Mouse (Mus musculus) heart, postnatal 14 days (tissue): ENCODE data around the gene Gm13693. TPM values are rescaled to one million over a fixed set of nuclear protein-coding genes. Genes with fewer than 3 reads are reported as not detected.
"Not testable (repeated sequence)": the region's sequence is repeated elsewhere in the genome, so short reads cannot be mapped to it uniquely, and the experiment has no call there.

Experiments
- DNase-seq, 2 experiments: peaks; one replicate each; pipeline ENCODE4 v3.0.0; 2021 to 2022
- intact Hi-C: fragments of 180-260 bp; cut with DNase I; formaldehyde crosslinking; loops from one replicate; pipeline ENCODE4 v1.15.1; 2025
- long read RNA-seq, 2 experiments: library from polyadenylated mRNA; stranded (forward); transcript quantifications; one replicate each; pipeline ENCODE4 v2.0.0; 2021
- total RNA-seq, 2 experiments: library from RNA; stranded (reverse); gene quantifications; 2 replicates each; pipeline ENCODE4 v1.2.3; 2021

Gm13693 gene
- total RNA-seq: under 1 TPM; 0.80 to 0.86 TPM
- long read RNA-seq, experiment 1: 0 reads
- long read RNA-seq, experiment 2: 0 reads

DNA sequence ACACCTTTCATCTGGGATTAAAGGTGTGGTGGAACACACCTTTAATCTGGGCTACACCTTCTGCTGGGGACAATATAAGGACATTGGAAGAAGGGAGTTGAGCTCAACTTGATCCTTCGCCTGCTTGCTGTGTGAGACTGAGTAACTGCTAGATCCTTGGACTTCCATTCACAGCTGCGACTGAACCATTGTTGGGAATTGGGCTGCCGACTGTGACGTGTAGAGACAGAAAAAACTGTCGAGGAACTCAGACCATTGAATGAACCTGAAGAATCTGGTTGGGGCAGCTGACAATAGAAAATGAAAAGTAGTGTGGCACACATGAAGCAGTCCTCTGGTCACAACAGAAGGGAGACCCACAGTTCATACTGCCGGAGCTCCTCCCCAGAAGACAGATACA, at the start of gene Gm13693:
Gm13693 (plus strand) TSS at position 301 of the 400 bp plus-strand sequence.
- intact Hi-C loops, DNase-seq: not testable (repeated sequence)

DNA sequence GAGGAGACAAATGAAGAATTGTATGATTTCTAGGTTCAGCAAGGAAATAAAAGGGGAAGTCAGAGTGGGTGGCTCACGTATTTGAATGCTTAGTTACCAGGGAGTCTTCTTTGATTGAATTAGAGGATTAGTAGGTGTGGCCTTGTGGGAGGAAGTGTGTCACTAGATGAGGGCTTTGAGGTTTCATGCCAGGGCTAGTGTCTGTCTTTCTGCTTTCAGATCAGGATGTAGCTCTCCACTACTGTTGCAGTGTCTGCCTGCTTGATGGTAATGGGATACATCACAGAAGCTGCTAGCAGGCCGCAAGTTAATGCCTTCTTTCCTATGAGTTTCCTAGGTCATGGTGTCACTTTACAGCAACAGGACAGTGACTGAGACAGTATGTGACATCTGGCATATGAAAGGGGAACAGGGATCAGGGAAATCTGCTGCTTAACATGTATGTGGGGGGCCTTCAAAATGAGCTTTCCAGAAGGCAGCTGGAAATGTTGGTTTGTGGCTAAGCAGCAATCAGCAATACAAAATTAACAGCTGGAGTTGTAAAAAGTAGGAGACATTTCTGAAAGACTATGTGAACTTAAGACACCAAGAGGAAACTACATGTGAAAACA, 31.7 kb upstream of the Gm13693 start:
- no peak for DNase-seq
- intact Hi-C loops: no loop called here

DNA sequence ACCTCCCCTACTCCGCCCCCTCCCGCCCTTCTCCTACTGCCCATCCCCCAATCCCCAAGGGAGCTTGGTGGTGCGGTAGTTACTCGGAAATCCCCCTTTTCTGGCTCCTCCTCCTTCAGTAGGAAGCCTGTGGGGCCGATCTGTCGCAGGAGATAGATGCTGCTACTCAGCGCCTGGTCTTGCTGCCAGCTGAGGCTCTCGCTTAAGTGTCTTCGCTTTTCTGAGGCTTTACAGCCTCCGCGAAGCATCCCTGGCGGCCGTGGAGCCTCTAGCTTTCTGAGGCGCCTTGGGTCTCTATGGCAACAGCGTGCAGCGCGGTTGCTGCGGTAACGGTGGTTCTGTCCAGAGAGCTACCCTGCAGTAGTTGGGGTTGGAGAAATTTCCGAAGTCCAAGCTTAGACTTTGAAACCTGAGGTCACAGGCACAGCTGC, 20.4 kb upstream of the Gm13693 start, which contains the start of gene Zswim2:
Zswim2 (minus strand) TSS at position 298 of the 431 bp plus-strand sequence.
- peak; percentile 19 to 20 for DNase-seq
- intact Hi-C loops: no loop called here

DNA sequence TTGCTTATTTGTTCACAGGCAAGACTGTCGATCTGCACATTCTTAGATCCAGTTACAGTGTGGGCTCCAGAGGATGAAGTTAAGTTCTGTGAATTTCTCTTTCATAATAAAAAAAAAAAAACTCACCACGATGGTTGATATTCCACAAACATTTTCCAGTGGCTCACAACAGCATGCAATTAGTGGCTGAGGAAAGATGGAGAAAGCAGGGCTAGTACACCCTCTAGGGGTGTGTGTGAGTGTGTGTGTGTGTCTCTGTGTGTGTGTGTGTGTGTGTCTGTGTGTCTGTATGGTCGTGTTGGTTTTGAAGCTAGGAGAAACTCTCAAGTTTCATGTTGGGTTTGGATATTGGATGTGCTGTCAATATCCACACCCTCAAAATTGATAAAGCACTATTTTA, 19.9 kb upstream of the Gm13693 start:
- intact Hi-C loops: no loop called here
- DNase-seq: no peak

DNA sequence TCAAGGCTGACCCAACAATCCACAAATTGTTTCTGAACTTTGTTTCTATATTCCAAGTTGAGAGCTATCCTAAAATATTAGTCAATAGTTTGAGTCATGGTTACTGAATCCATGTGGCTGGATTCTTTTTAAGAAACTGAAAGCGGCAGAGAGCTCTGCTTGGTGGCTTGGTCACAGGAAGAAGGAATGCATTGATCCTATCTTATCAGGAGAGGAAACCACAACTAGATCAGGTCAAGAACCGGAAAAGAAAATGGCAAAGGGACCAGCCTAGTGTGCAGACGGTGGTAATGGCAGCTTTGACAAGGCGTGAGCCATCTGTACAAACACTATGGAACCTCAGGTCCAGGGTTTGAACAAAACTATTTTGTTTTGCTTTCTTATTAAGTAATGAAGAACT, 19.5 kb upstream of the Gm13693 start:
- DNase-seq: no peak
- intact Hi-C loops: no loop called here

DNA sequence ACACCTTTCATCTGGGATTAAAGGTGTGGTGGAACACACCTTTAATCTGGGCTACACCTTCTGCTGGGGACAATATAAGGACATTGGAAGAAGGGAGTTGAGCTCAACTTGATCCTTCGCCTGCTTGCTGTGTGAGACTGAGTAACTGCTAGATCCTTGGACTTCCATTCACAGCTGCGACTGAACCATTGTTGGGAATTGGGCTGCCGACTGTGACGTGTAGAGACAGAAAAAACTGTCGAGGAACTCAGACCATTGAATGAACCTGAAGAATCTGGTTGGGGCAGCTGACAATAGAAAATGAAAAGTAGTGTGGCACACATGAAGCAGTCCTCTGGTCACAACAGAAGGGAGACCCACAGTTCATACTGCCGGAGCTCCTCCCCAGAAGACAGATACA, 5.9 kb upstream of the Gm13693 start, which contains the start of gene Gm13698:
Gm13698 (plus strand) TSS at position 301 of the 400 bp plus-strand sequence.
- intact Hi-C loops, DNase-seq: not testable (repeated sequence)

DNA sequence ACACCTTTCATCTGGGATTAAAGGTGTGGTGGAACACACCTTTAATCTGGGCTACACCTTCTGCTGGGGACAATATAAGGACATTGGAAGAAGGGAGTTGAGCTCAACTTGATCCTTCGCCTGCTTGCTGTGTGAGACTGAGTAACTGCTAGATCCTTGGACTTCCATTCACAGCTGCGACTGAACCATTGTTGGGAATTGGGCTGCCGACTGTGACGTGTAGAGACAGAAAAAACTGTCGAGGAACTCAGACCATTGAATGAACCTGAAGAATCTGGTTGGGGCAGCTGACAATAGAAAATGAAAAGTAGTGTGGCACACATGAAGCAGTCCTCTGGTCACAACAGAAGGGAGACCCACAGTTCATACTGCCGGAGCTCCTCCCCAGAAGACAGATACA, 5.7 kb downstream of the Gm13693 start, which contains the start of gene Gm13695:
Gm13695 (plus strand) TSS at position 301 of the 400 bp plus-strand sequence.
- intact Hi-C loops, DNase-seq: not testable (repeated sequence)

DNA sequence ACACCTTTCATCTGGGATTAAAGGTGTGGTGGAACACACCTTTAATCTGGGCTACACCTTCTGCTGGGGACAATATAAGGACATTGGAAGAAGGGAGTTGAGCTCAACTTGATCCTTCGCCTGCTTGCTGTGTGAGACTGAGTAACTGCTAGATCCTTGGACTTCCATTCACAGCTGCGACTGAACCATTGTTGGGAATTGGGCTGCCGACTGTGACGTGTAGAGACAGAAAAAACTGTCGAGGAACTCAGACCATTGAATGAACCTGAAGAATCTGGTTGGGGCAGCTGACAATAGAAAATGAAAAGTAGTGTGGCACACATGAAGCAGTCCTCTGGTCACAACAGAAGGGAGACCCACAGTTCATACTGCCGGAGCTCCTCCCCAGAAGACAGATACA, 11.5 kb downstream of the Gm13693 start, which contains the start of gene Gm13696:
Gm13696 (plus strand) TSS at position 301 of the 400 bp plus-strand sequence.
- intact Hi-C loops: not testable (repeated sequence)

DNA sequence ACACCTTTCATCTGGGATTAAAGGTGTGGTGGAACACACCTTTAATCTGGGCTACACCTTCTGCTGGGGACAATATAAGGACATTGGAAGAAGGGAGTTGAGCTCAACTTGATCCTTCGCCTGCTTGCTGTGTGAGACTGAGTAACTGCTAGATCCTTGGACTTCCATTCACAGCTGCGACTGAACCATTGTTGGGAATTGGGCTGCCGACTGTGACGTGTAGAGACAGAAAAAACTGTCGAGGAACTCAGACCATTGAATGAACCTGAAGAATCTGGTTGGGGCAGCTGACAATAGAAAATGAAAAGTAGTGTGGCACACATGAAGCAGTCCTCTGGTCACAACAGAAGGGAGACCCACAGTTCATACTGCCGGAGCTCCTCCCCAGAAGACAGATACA, 17.3 kb downstream of the Gm13693 start, which contains the start of gene Gm13694:
Gm13694 (plus strand) TSS at position 301 of the 400 bp plus-strand sequence.
- intact Hi-C loops, DNase-seq: not testable (repeated sequence)

More for the DNA sequence above, 11.5 kb downstream of the Gm13693 start, which contains the start of gene Gm13696:
- DNase-seq: not testable (repeated sequence)

DNA sequence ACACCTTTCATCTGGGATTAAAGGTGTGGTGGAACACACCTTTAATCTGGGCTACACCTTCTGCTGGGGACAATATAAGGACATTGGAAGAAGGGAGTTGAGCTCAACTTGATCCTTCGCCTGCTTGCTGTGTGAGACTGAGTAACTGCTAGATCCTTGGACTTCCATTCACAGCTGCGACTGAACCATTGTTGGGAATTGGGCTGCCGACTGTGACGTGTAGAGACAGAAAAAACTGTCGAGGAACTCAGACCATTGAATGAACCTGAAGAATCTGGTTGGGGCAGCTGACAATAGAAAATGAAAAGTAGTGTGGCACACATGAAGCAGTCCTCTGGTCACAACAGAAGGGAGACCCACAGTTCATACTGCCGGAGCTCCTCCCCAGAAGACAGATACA, 23.1 kb downstream of the Gm13693 start, which contains the start of gene Gm13697:
Gm13697 (plus strand) TSS at position 301 of the 400 bp plus-strand sequence.
- DNase-seq: not testable (repeated sequence)

DNA sequence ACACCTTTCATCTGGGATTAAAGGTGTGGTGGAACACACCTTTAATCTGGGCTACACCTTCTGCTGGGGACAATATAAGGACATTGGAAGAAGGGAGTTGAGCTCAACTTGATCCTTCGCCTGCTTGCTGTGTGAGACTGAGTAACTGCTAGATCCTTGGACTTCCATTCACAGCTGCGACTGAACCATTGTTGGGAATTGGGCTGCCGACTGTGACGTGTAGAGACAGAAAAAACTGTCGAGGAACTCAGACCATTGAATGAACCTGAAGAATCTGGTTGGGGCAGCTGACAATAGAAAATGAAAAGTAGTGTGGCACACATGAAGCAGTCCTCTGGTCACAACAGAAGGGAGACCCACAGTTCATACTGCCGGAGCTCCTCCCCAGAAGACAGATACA, 28.9 kb downstream of the Gm13693 start, which contains the start of gene Gm13691:
Gm13691 (plus strand) TSS at position 301 of the 400 bp plus-strand sequence.
- DNase-seq, intact Hi-C loops: not testable (repeated sequence)

More for the DNA sequence above, 23.1 kb downstream of the Gm13693 start, which contains the start of gene Gm13697:
- intact Hi-C loops: not testable (repeated sequence)

DNA sequence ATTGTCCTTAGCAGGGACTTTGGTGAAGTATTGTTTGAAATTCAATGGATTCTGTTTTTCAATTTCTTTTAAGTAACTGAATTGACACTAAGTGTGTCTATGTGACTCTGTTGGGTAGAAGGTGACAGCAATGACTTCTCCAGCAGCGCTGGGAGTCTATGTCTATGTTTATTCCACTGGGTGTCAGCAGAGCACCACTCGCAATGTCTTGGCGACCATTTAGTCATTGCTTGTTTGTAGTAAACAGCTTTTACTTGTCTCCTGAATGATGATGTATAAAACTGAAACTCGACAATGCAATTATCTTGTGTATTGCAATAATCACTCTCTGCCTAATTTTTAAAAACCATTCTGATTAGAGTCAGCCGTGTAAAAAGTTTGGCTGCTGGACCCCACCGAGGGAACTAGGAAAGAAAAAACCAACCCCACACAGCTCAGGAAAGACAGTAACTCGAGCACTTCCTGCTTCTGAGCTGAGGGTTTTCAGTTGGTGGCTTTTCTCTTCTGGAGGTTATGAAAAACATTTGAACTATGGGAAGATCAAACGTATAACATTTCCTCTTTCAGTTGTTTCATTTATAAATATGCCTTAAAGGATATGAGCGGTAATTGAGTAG, 32.4 kb downstream of the Gm13693 start:
- not testable (repeated sequence) for DNase-seq

DNA sequence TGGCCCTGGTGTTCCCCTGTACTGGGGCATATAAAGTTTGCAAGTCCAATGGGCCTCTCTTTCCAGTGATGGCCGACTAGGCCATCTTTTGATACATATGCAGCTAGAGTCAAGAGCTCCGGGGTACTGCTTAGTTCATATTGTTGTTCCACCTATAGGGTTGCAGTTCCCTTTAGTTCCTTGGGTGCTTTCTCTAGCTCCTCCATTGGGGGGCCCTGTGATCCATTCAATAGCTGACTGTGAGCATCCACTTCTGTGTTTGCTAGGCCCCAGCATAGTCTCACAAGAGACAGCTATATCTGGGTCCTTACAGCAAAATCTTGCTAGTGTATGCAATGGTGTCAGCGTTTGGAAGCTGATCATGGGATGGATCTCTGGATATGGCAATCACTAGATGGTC, 33.2 kb downstream of the Gm13693 start:
- intact Hi-C loops, DNase-seq: not testable (repeated sequence)

More for the DNA sequence above, 32.4 kb downstream of the Gm13693 start:
- intact Hi-C loops: not testable (repeated sequence)

DNA sequence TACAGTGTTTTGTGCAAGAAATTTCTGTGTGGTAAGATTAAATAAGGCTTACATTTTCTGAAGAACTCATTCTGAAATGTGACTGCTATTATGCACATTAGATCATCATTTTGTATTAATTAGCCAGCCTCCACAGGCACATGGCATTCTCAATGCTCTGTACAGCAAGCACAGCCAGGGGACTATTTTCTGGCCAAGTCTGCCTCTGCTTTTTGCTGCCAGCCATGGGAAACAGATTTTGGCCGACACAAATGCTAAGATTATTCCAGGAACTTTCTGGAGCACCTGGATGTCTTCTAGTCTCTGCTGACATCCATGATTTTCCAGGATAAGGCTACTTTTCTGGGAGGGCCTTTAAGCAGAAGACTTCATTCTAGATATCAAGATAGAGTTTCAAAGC, 47.6 kb downstream of the Gm13693 start:
- DNase-seq: no peak
- intact Hi-C loops: no loop called here

DNA sequence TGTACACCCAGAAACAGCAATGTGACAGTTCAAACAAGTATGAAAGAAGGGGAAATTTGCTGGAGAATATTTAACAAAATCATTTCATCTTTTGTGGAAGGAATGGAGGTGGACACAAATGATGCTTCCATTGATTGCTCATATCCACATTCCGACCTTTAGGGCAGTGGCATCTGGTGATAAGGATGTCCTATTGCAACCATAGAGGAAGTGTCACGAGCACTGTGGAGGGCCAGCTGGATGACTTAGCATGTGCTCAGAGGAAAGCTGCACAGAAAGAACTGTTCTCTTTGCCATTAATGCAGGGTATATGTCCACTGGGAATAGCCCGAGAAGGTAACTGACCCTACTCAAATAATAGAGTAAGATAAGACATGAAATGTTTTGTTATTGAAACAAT, 48.5 kb downstream of the Gm13693 start:
- intact Hi-C loops: no loop called here

More for the DNA sequence above, 48.5 kb downstream of the Gm13693 start:
- no peak for DNase-seq

Other genes with a start within 250 kb of the Gm13693 start
- gene Itgav, start 237.1 kb upstream of the Gm13693 start, total RNA-seq: 10 to 100 TPM; 41.2 to 42.1 TPM
- 1 to 10 TPM; 1.6 TPM for gene Fam171b, start 148.9 kb upstream of the Gm13693 start, total RNA-seq
- gene Zswim2, start 20.3 kb upstream of the Gm13693 start, total RNA-seq: not detected
- under 1 TPM; 0.80 to 0.86 TPM for gene Gm13698, start 5.8 kb upstream of the Gm13693 start, total RNA-seq
- gene Gm13695, start 5.8 kb downstream of the Gm13693 start, total RNA-seq: under 1 TPM in 1 of 2 experiments, not detected in 1; 0.86 TPM
- under 1 TPM; 0.80 to 0.86 TPM for gene Gm13696, start 11.6 kb downstream of the Gm13693 start, total RNA-seq
- gene Gm13694, start 17.4 kb downstream of the Gm13693 start, total RNA-seq: under 1 TPM; 0.80 to 0.86 TPM
- gene Gm13697, start 23.2 kb downstream of the Gm13693 start, total RNA-seq: under 1 TPM; 0.80 to 0.86 TPM
- under 1 TPM; 0.80 to 0.86 TPM for gene Gm13691, start 29.1 kb downstream of the Gm13693 start, total RNA-seq